Mouse (Mus musculus) MEL (cell line): Measurements from ENCODE around the gene Hlcs. TPM values are rescaled to one million over a fixed set of nuclear protein-coding genes. Genes with fewer than 3 reads are reported as not detected.

Experiments
- DNase-seq: peaks from one replicate; pipeline ENCODE4 v3.0.0; 2011; ENCODE audit warnings: low read depth, low spot score
- H3K27ac ChIP-seq: 2 replicates; pipeline ENCODE4 v1.5.1; 2012; ENCODE audit warnings: low read depth, mild to moderate bottlenecking, control low read depth, low read length, moderate library complexity; ENCODE audit not compliant: control insufficient read depth
- H3K27me3 ChIP-seq, 2 experiments: fragments of 150-350 bp in 1 of 2; sonication (generic) in 1 of 2; 2 replicates each; pipeline ENCODE4 v1.6.1; 2012; ENCODE audit warnings: low read length in 2 of 2, mild to moderate bottlenecking in 2 of 2, improper control_type of control experiment in 1 of 2, moderate library complexity in 1 of 2; ENCODE audit not compliant: insufficient read depth in 2 of 2, control insufficient read depth in 1 of 2
- H3K36me3 ChIP-seq, 2 experiments: 2 replicates each; pipeline ENCODE4 v1.6.1; 2012 to 2014; ENCODE audit warnings: low read length in 2 of 2, improper control_type of control experiment in 1 of 2, inconsistent platforms in 1 of 2, mild to moderate bottlenecking in 1 of 2; ENCODE audit not compliant: insufficient read depth in 2 of 2, control insufficient read depth in 1 of 2
- H3K4me1 ChIP-seq, 2 experiments: fragments of 150-350 bp in 1 of 2; sonication (generic) in 1 of 2; 2 replicates each; pipeline ENCODE4 v1.6.1; 2012; ENCODE audit warnings: low read length in 2 of 2, improper control_type of control experiment in 1 of 2, mild to moderate bottlenecking in 1 of 2; ENCODE audit not compliant: insufficient read depth in 2 of 2, control insufficient read depth in 1 of 2
- H3K4me3 ChIP-seq, 2 experiments: fragments of 150-350 bp in 1 of 2; sonication (generic) in 1 of 2; 2 replicates each; pipeline ENCODE4 v1.5.1; 2012; ENCODE audit warnings: low read depth in 2 of 2, low read length in 2 of 2, mild to moderate bottlenecking in 2 of 2, moderate library complexity in 2 of 2, control low read depth in 1 of 2, improper control_type of control experiment in 1 of 2; ENCODE audit not compliant: control insufficient read depth in 1 of 2, insufficient read depth in 1 of 2
- H3K79me2 ChIP-seq: 2 replicates; pipeline ENCODE4 v1.6.1; 2012; ENCODE audit warnings: mild to moderate bottlenecking, low read length, moderate library complexity; ENCODE audit not compliant: control insufficient read depth, poor library complexity, insufficient read depth
- H3K9ac ChIP-seq: 2 replicates; pipeline ENCODE4 v1.6.1; 2012; ENCODE audit warnings: low read depth, mild to moderate bottlenecking, control low read depth, low read length, moderate library complexity; ENCODE audit not compliant: control insufficient read depth, poor library complexity, severe bottlenecking
- H3K9me3 ChIP-seq: fragments of 150-350 bp; sonication (generic); replicated peaks from 2 replicates; pipeline ENCODE4 v1.6.1; 2012; ENCODE audit warnings: mild to moderate bottlenecking, low read length, improper control_type of control experiment, moderate library complexity; ENCODE audit not compliant: insufficient read depth
- CTCF ChIP-seq, 3 experiments: IDR thresholded peaks in 2 of 3; conservative IDR thresholded peaks in 1 of 3; 2 replicates each; pipeline ENCODE4 v1.5.1; 2011 to 2012; ENCODE audit warnings: low read length in 3 of 3, low read depth in 2 of 3, mild to moderate bottlenecking in 2 of 3, improper control_type of control experiment in 1 of 3, inconsistent platforms in 1 of 3, mixed read lengths in 1 of 3, moderate library complexity in 1 of 3; ENCODE audit not compliant: control insufficient read depth in 1 of 3, insufficient read depth in 1 of 3, poor library complexity in 1 of 3, severe bottlenecking in 1 of 3
- ELF1 ChIP-seq: IDR thresholded peaks from 2 replicates; pipeline ENCODE4 v1.6.1; 2014; ENCODE audit warnings: low read depth, mild to moderate bottlenecking, inconsistent platforms, low read length, improper control_type of control experiment, moderate library complexity
- EP300 ChIP-seq, 2 experiments: IDR thresholded peaks; 2 replicates each; pipeline ENCODE4 v1.6.1; 2011; ENCODE audit warnings: improper control_type of control experiment in 2 of 2, low read length in 2 of 2, low read depth in 1 of 2, mild to moderate bottlenecking in 1 of 2
- ETS1 ChIP-seq: IDR thresholded peaks from 2 replicates; pipeline ENCODE4 v1.6.1; 2012; ENCODE audit warnings: low read depth, mild to moderate bottlenecking, inconsistent platforms, low read length, improper control_type of control experiment, moderate library complexity
- GABPA ChIP-seq: IDR thresholded peaks from 2 replicates; pipeline ENCODE4 v1.6.1; 2012; ENCODE audit warnings: low read depth, mild to moderate bottlenecking, inconsistent platforms, low read length, improper control_type of control experiment, moderate library complexity
- GATA1 ChIP-seq: IDR thresholded peaks from 2 replicates; pipeline ENCODE4 v1.6.1; 2011; ENCODE audit warnings: low read depth, low read length, improper control_type of control experiment
- MAZ ChIP-seq: IDR thresholded peaks from 2 replicates; pipeline ENCODE4 v1.6.1; 2012; ENCODE audit warnings: low read depth, mild to moderate bottlenecking, inconsistent platforms, low read length, improper control_type of control experiment
- MXI1 ChIP-seq: IDR thresholded peaks from 2 replicates; pipeline ENCODE4 v1.6.1; 2011; ENCODE audit warnings: mild to moderate bottlenecking, low read depth, low read length, improper control_type of control experiment
- MYB ChIP-seq: IDR thresholded peaks from 2 replicates; pipeline ENCODE4 v1.6.1; 2011; ENCODE audit warnings: mild to moderate bottlenecking, low read depth, low read length, improper control_type of control experiment
- NELFE ChIP-seq: IDR thresholded peaks from 2 replicates; pipeline ENCODE4 v1.6.1; 2011; ENCODE audit warnings: low read depth, low read length, improper control_type of control experiment
- NRF1 ChIP-seq: IDR thresholded peaks from 2 replicates; pipeline ENCODE4 v1.6.1; 2014; ENCODE audit warnings: low read depth, mild to moderate bottlenecking, inconsistent platforms, low read length, improper control_type of control experiment, moderate library complexity; ENCODE audit not compliant: poor library complexity, insufficient read depth, severe bottlenecking
- POLR2AphosphoS2 ChIP-seq: IDR thresholded peaks from 2 replicates; pipeline ENCODE4 v1.6.1; 2011; ENCODE audit warnings: low read length, improper control_type of control experiment
- RCOR1 ChIP-seq: IDR thresholded peaks from 2 replicates; pipeline ENCODE4 v1.6.1; 2012; ENCODE audit warnings: low read depth, mild to moderate bottlenecking, inconsistent platforms, low read length, improper control_type of control experiment
- SMC3 ChIP-seq: IDR thresholded peaks from 2 replicates; pipeline ENCODE4 v1.6.1; 2011; ENCODE audit warnings: low read depth, low read length, improper control_type of control experiment
- TAL1 ChIP-seq: IDR thresholded peaks from 2 replicates; pipeline ENCODE4 v1.6.1; 2012; ENCODE audit warnings: mild to moderate bottlenecking, inconsistent platforms, low read length, moderate library complexity, mixed read lengths
- TBP ChIP-seq: IDR thresholded peaks from 2 replicates; pipeline ENCODE4 v1.8.0; 2011; ENCODE audit warnings: low read depth, low read length, improper control_type of control experiment
- UBTF ChIP-seq: IDR thresholded peaks from 2 replicates; pipeline ENCODE4 v1.6.1; 2012; ENCODE audit warnings: low read depth, mild to moderate bottlenecking, inconsistent platforms, low read length, improper control_type of control experiment, moderate library complexity, borderline replicate concordance; ENCODE audit not compliant: insufficient read depth
- USF1 ChIP-seq: IDR thresholded peaks from 2 replicates; pipeline ENCODE4 v1.6.1; 2014; ENCODE audit warnings: low read depth, mild to moderate bottlenecking, inconsistent platforms, low read length, improper control_type of control experiment, moderate library complexity
- USF2 ChIP-seq, 2 experiments: IDR thresholded peaks; 2 replicates each; pipeline ENCODE4 v1.6.1; 2011 to 2012; ENCODE audit warnings: improper control_type of control experiment in 2 of 2, low read length in 2 of 2, borderline replicate concordance in 1 of 2, inconsistent platforms in 1 of 2, low read depth in 1 of 2, mild to moderate bottlenecking in 1 of 2; ENCODE audit not compliant: insufficient read depth in 1 of 2
- ZC3H11A ChIP-seq: IDR thresholded peaks from 2 replicates; pipeline ENCODE4 v1.6.1; 2012; ENCODE audit warnings: low read depth, mild to moderate bottlenecking, inconsistent platforms, low read length, improper control_type of control experiment
- ZKSCAN1 ChIP-seq: IDR thresholded peaks from 2 replicates; pipeline ENCODE4 v1.6.1; 2012; ENCODE audit warnings: low read depth, mild to moderate bottlenecking, inconsistent platforms, low read length, improper control_type of control experiment, moderate library complexity
- ZMIZ1 ChIP-seq: IDR thresholded peaks from 2 replicates; pipeline ENCODE4 v1.6.1; 2012; ENCODE audit warnings: low read depth, mild to moderate bottlenecking, inconsistent platforms, low read length, improper control_type of control experiment, moderate library complexity
- polyA plus RNA-seq, 2 experiments: library from polyadenylated mRNA; stranded (reverse) in 1 of 2; unstranded in 1 of 2; fragments of >175 nt in 1 of 2; fragments of >200 nt in 1 of 2; gene quantifications; 2 replicates each; pipeline versions ENCODE4 v1.2.1 to v1.2.4; 2012; ENCODE audit warnings: low replicate concordance in 2 of 2, low read depth in 1 of 2; ENCODE audit not compliant: insufficient read length in 2 of 2, insufficient read depth in 1 of 2, missing spikeins in 1 of 2
- total RNA-seq: library from RNA; depleted of rRNA; stranded (reverse); fragments of 300-350 nt; gene quantifications from 2 replicates; pipeline ENCODE4 v1.2.3, GENCODE M21; 2012

Gene Hlcs
- total and polyA plus RNA-seq, 3 experiments = 3.3 to 6.4 TPM; not detected in 1

- no peak overlapping the region for H3K4me3 ChIP-seq
- H3K27me3 ChIP-seq = no peaks in the 10 kb centered on the region
- H3K36me3 ChIP-seq = peaks cover 0 to 8% of the 10 kb centered on the region in 2 experiments; a peak in 2 of 4 replicates
- DNase-seq = peak; percentile 55
- no peak overlapping the region for H3K9ac ChIP-seq
- H3K4me1 ChIP-seq = peaks cover 6 to 12% of the 10 kb centered on the region in 2 experiments
- no peak for TF ChIP-seq MYB
- no peak for TF ChIP-seq NRF1
- no peak for TF ChIP-seq SMC3
- no peak for TF ChIP-seq POLR2AphosphoS2
- TF ChIP-seq NELFE = no peak
- no peaks in the 10 kb centered on the region for H3K79me2 ChIP-seq
- H3K27ac ChIP-seq = peak overlapping the region; percentile 30; the same call in 1 of the 2 replicates
- H3K9me3 ChIP-seq = no peaks in the 10 kb centered on the region
Observed at GRCm38 (mm10) chr16:94223363-94223720, 90.0 kb downstream of the Hlcs start.

GRCm38 (mm10) chr16:94222646-94223362 lies 90.6 kb downstream of the Hlcs start:
- Histone ChIP-seq H3K9ac (no peak overlapping the region), H3K36me3 (peaks cover 0 to 8% of the 10 kb centered on the region in 2 experiments; a peak in 2 of 4 replicates), H3K4me3 (no peak overlapping the region), H3K27me3 (no peaks in the 10 kb centered on the region), H3K79me2 (no peaks in the 10 kb centered on the region), H3K9me3 (no peaks in the 10 kb centered on the region), H3K27ac (no peak overlapping the region), H3K4me1 (peaks cover 6 to 12% of the 10 kb centered on the region in 2 experiments)
- DNase-seq = no peak
- TF ChIP-seq GABPA (no peak), TAL1 (no peak)

GRCm38 (mm10) chr16:94210689-94211357 lies 102.5 kb downstream of the Hlcs start:
- Histone ChIP-seq H3K4me1 (no peaks in the 10 kb centered on the region), H3K9ac (no peak overlapping the region), H3K79me2 (no peaks in the 10 kb centered on the region), H3K27ac (no peak overlapping the region), H3K36me3 (no peaks in the 10 kb centered on the region), H3K9me3 (no peaks in the 10 kb centered on the region), H3K4me3 (no peak overlapping the region), H3K27me3 (no peaks in the 10 kb centered on the region)
- TF ChIP-seq GABPA (no peak), UBTF (no peak), USF1 (no peak), GATA1 (no peak), ZKSCAN1 (no peak), ETS1 (no peak), USF2 (IDR thresholded peaks at IDR 0.05; ENCODE audit: borderline replicate concordance in 1 of 2, insufficient read depth in 1 of 2, low read depth in 1 of 2, low read length in 2 of 2) (no peak), ZMIZ1 (no peak), EP300 (IDR thresholded peaks at IDR 0.05; ENCODE audit: low read depth in 1 of 2, low read length in 2 of 2) (no peak), ELF1 (no peak), TBP (no peak), MAZ (no peak), NRF1 (no peak), MYB (no peak), RCOR1 (no peak), ZC3H11A (no peak), CTCF (IDR thresholded peaks at IDR 0.05 in 2 of 3, conservative IDR thresholded peaks at IDR 0.05 in 1 of 3; ENCODE audit: control insufficient read depth in 1 of 3, insufficient read depth in 1 of 3, low read depth in 2 of 3, low read length in 3 of 3, poor library complexity in 1 of 3, severe bottlenecking in 1 of 3) (no peak), MXI1 (no peak), SMC3 (no peak)
- DNase-seq = no peak
